Mouse (Mus musculus) megakaryocyte, embryonic 14.5 days (primary cell): Measurements from ENCODE around the gene Olfr1179.

Experiments used
- FLI1 ChIP-seq: IDR thresholded peaks from 2 replicates; pipeline ENCODE4 v1.6.1; 2012; ENCODE audit warnings: low read length, inconsistent platforms, mixed read lengths
- GATA1 ChIP-seq: IDR thresholded peaks from 3 replicates; pipeline ENCODE4 v1.6.1; 2012; ENCODE audit warnings: mixed read lengths, low read length, inconsistent platforms, borderline replicate concordance

GRCm38 (mm10) chr2:88419051-88419450 is 12.8 kb upstream of the Olfr1179 start, which contains the start of gene Olfr1180:
- TF ChIP-seq GATA1 (no peak), FLI1 (no peak)
